Mouse (Mus musculus) forebrain, embryonic 13.5 days (tissue): ENCODE data around the gene Gm10217. TPM values are rescaled to one million over a fixed set of nuclear protein-coding genes. Genes with fewer than 3 reads are reported as not detected.

Source experiments
- polyA plus RNA-seq: library from polyadenylated mRNA; unstranded; fragments of >200 nt; fragmentation: Nextera tagmentation; extraction: Ambion mirVana; gene quantifications from 2 replicates; pipeline ENCODE4 v1.2.1, GENCODE M21; 2015

Gene Gm10217
- polyA plus RNA-seq, 1 experiment from 2014 or later, result not detected

Other genes with a start within 250 kb of the Gm10217 start
- gene Fam155a, start 93.1 kb upstream of the Gm10217 start, polyA plus RNA-seq, result 10.3 and 10.4 TPM in 2 replicates
- gene Lig4, start 113.4 kb downstream of the Gm10217 start, polyA plus RNA-seq, result 10.5 and 11.0 TPM in 2 replicates
- 13.5 and 15.1 TPM in 2 replicates for gene Abhd13, start 113.5 kb downstream of the Gm10217 start, polyA plus RNA-seq
- gene Tnfsf13b, start 142.2 kb downstream of the Gm10217 start, polyA plus RNA-seq, result 0.23 and 0.25 TPM in 2 replicates